Mouse (Mus musculus) macrophage (primary cell): ENCODE results near the gene Slc25a11. TPM values are rescaled to one million over a fixed set of nuclear protein-coding genes. Genes with fewer than 3 reads are reported as not detected.

Experiments used
- H3K27ac ChIP-seq: fragments of 350-480 bp; formaldehyde crosslinking; 2 replicates; pipeline ENCODE4 v1.9.0; 2021
- H3K36me3 ChIP-seq: fragments of 350-480 bp; formaldehyde crosslinking; 2 replicates; pipeline ENCODE4 v1.9.0; 2021; ENCODE audit errors: inconsistent target
- H3K4me3 ChIP-seq: fragments of 350-480 bp; formaldehyde crosslinking; 2 replicates; pipeline ENCODE4 v1.9.0; 2021; ENCODE audit errors: inconsistent target
- H3K79me2 ChIP-seq: fragments of 350-480 bp; formaldehyde crosslinking; 2 replicates; pipeline ENCODE4 v1.9.0; 2021; ENCODE audit errors: inconsistent target
- WGBS: methylation state at CpG from one replicate; pipeline ENCODE4 v1.1.7; 2026; ENCODE audit warnings: inconsistent platforms; ENCODE audit not compliant: missing documents; 5-methylcytosine and 5-hydroxymethylcytosine counted together
- polyA plus RNA-seq: library from polyadenylated mRNA; stranded (reverse); fragments of 250-400 nt; gene quantifications from 3 replicates; pipeline ENCODE4 v1.2.4, GENCODE M21; 2018; ENCODE audit warnings: inconsistent platforms

The Slc25a11 gene
- polyA plus RNA-seq, 1 experiment from 2014 or later = 53.0 TPM

GRCm38 (mm10) chr11:70658942-70659341, 11.7 kb upstream of the Slc25a11 start:
- Histone ChIP-seq H3K36me3 (peaks cover 8% of the 10 kb centered on the region; the same call in 1 of the 2 replicates), H3K4me3 (no peak overlapping the region), H3K27ac (no peak overlapping the region), H3K79me2 (peaks cover 3% of the 10 kb centered on the region; the same call in 1 of the 2 replicates)
- WGBS = 96% methylated on average over 8 of the region's 8 CpGs

GRCm38 (mm10) chr11:70658521-70658920, 11.2 kb upstream of the Slc25a11 start:
- Histone ChIP-seq H3K79me2 (peaks cover 7% of the 10 kb centered on the region), H3K27ac (no peak overlapping the region), H3K4me3 (no peak overlapping the region), H3K36me3 (peaks cover 6% of the 10 kb centered on the region; the same call in 1 of the 2 replicates)
- 86% methylated on average over 5 of the region's 5 CpGs for WGBS

GRCm38 (mm10) chr11:70657991-70658390, 10.7 kb upstream of the Slc25a11 start:
- no peak overlapping the region for H3K27ac ChIP-seq
- H3K4me3 ChIP-seq = no peak overlapping the region
- 93% methylated on average over 9 of the region's 9 CpGs for WGBS
- H3K79me2 ChIP-seq = peaks cover 12% of the 10 kb centered on the region
- H3K36me3 ChIP-seq = peaks cover 2% of the 10 kb centered on the region; the same call in 1 of the 2 replicates

DNA sequence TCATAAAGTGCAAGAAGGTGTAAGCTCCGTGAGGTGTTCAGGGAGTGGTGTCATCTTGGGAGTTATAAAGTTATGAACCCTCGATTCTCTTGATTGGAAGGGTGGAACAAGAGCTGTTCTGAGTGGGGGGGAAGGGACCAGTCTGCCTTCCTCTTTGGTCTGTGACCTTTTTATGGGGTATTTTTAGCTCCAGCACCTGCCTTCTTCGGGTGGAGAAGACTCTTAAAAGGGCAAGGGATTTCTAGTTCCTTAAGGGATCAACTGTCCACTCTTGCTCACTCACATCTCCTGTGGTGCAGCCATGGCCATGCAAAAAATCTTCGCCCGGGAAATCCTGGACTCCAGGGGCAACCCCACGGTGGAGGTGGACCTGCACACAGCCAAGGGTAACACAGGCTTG, 10.3 kb upstream of the Slc25a11 start:
- Histone ChIP-seq H3K4me3 (no peak overlapping the region), H3K79me2 (peaks cover 16% of the 10 kb centered on the region), H3K36me3 (peaks cover 3% of the 10 kb centered on the region; the same call in 1 of the 2 replicates), H3K27ac (no peak overlapping the region)
- WGBS = 76% methylated on average over 6 of the region's 6 CpGs

DNA sequence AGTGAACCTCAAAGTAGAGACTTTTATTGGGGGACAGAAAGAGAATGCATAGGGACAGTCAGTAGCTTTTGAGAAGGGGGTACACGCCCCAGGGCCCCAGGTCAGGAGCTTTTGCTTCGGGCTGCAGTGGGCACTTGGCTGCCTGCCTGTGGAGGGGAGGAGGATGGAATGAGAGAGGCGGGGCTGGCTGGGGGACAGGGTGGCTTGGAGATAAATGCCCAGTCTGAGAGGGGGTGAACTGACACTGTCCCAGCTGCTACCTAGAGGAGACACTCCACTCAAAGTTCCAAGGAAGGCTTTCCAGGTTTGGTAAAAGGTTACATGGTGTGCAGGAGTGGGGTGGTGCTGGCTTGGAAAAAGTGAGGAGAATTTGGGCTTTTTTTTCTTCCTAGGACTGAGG, 9.7 kb upstream of the Slc25a11 start, which contains the start of gene Eno3:
Gene Eno3 (plus strand): TSS at position 239 of the 400 bp plus-strand sequence.
- H3K4me3 ChIP-seq = peak within 1 kb of the TSS; percentile 47
- WGBS = 75% methylated on average over 3 of the region's 3 CpGs
- peak within 1 kb of the TSS; percentile 96 for H3K27ac ChIP-seq
- H3K36me3 ChIP-seq = peaks cover 9% of the 10 kb centered on the region; the same call in 1 of the 2 replicates
- H3K79me2 ChIP-seq = peaks cover 22% of the 10 kb centered on the region

DNA sequence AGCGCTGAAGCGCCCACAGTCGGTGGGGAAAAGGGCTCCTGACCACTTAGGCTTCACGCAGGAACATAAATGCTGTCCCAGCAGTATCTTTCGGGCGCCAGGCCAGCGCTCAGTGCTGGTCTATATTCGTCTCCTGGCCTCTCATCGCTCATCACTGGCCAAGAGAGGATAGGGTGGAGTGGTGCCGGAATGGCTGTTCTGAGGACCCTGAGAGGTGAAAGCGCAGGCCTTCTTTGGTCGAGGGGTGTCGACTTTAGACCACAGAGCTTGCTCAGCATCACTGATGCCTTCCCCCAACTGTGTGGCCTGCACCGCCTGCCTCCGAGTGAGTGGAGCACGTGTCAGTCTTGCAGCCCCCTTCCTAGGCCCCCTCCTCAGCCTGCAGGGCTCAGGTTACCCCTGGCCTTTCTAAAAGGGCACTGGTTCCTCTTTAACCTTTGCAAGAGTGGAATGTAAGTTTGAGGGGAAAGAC, 9.2 kb upstream of the Slc25a11 start:
- 63% methylated on average over 16 of the region's 16 CpGs for WGBS

DNA sequence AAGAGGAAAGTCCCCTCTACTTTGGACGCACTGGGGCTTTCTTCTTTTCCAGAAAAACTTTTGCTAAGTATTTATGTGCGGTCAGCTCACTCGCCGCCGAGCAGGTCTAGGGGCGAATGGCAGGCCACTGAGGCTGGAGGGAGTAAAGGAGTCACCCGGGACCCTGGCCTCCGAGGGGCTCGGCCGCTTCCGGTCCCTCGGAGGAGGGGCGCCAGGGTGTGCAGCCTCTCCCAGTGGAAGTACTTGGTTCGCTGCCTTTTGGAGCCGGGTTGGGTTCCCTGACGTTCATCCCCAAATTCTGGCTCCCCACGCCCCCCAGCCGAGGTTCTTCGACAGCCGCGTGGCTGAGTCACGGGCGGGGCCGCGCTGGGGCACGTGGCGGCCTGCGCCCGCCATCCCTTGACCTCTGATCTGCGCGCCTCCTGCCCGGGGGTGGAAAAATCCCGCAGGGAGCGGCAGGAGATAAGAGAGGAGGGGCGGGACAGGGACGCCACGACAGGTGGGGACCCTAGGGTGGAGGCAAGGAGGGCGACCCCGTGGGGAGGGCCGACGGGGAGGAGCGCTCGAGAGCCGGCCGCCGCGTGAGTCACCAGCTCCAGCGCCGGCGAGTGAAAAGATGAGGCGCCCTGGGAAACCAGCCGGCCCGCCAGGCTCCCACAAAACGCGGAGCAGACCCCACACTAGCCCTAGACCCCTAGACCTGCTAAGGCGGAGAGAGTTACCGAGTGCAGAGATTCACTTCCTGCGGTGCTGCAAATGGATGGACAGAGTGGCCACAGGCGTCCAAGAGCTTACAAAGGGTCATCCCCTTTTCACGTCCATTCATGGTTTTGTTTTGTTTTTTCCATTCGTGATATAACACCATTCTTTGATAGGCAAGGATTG, 8.5 kb upstream of the Slc25a11 start:
- H3K36me3 ChIP-seq = peaks cover 11% of the 10 kb centered on the region; the same call in 1 of the 2 replicates
- H3K27ac ChIP-seq = peak overlapping the region; percentile 96
- H3K4me3 ChIP-seq = peak overlapping the region; percentile 47
- H3K79me2 ChIP-seq = peaks cover 34% of the 10 kb centered on the region
- WGBS = 4% methylated on average over 61 of the region's 61 CpGs

More for the DNA sequence above, 9.2 kb upstream of the Slc25a11 start:
- Histone ChIP-seq H3K79me2 (peaks cover 27% of the 10 kb centered on the region), H3K36me3 (peaks cover 11% of the 10 kb centered on the region; the same call in 1 of the 2 replicates), H3K27ac (peak overlapping the region; percentile 96), H3K4me3 (peak overlapping the region; percentile 47)

DNA sequence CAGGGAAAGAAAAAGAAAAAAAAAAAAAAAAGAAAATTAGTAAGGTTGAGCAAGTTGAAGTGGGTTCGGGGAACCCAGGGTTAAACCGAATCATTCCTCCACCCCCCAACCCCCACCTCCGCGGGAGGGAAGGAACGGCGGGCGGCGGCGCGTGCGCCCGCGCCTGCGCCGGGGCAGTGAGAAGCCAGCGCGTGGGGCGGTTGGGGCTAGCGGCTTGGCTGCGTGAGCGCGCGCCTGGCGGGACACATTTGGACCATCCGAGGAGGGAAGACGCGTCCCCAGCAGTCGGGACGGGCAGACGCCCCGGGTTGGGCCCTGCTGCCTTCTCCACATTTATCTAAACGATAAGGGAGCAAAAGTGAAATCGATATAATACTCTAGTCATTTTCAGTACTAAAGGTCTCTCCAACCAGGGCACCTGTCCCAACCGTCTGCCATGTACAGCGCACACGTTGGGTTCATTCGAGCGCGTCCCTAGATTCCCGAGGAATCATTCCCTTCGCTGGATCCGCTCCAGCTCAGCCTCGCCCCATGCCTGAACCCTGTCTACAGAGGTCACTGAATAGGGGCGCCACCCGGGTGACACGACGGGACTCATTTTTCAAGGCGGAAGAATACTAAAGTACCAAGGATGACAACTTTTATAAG, 7.8 kb upstream of the Slc25a11 start:
- Histone ChIP-seq H3K4me3 (peak overlapping the region; percentile 79), H3K27ac (peak overlapping the region; percentile 96), H3K79me2 (peaks cover 41% of the 10 kb centered on the region), H3K36me3 (peaks cover 12% of the 10 kb centered on the region; the same call in 1 of the 2 replicates)
- WGBS = under 1% methylated on average over 45 of the region's 48 CpGs

GRCm38 (mm10) chr11:70654198-70654922, 7.1 kb upstream of the Slc25a11 start, which contains the start of gene Pfn1:
TSS of gene Pfn1 (minus strand) at chr11:70654644.
- peak within 1 kb of the TSS; percentile 96 for H3K27ac ChIP-seq
- peaks cover 48% of the 10 kb centered on the region for H3K79me2 ChIP-seq
- H3K36me3 ChIP-seq = peaks cover 19% of the 10 kb centered on the region; the same call in 1 of the 2 replicates
- whole genome bisulfite sequencing = under 1% methylated on average over 57 of the region's 61 CpGs
- H3K4me3 ChIP-seq = peak within 1 kb of the TSS; percentile 79

- under 1% methylated on average over 51 of the region's 63 CpGs for WGBS
- H3K27ac ChIP-seq = peak overlapping the region; percentile 96
- peaks cover 56% of the 10 kb centered on the region for H3K79me2 ChIP-seq
- H3K4me3 ChIP-seq = peak overlapping the region; percentile 79
- peaks cover 24% of the 10 kb centered on the region; the same call in 1 of the 2 replicates for H3K36me3 ChIP-seq
Measured at GRCm38 (mm10) chr11:70653345-70654197, 6.3 kb upstream of the Slc25a11 start.

DNA sequence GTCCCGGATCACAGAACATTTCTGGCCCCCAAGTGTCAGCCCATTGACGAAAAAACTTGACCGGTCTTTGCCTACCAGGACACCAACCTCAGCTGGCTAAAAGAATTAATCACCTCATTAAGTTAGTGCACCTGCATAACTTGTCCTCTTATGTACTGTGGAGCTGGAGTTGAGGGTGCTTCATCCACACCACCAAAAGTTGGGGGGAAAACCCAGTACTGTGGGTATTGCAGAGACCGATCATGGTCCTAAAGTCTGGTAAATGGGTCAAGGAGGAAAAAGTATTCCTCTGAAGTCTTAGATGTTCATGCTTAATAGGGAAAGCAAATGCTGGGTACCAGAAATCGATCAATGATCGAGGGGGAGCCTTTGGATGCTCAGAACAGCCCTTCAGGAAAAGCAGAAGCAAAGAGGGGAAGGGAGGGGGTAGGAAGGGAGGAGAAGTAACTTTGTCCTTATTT, 5.6 kb upstream of the Slc25a11 start:
- Histone ChIP-seq H3K27ac (peak overlapping the region; percentile 96), H3K36me3 (peaks cover 24% of the 10 kb centered on the region; the same call in 1 of the 2 replicates), H3K79me2 (peaks cover 63% of the 10 kb centered on the region), H3K4me3 (peak overlapping the region; percentile 79)
- WGBS = 14% methylated on average over 6 of the region's 6 CpGs

DNA sequence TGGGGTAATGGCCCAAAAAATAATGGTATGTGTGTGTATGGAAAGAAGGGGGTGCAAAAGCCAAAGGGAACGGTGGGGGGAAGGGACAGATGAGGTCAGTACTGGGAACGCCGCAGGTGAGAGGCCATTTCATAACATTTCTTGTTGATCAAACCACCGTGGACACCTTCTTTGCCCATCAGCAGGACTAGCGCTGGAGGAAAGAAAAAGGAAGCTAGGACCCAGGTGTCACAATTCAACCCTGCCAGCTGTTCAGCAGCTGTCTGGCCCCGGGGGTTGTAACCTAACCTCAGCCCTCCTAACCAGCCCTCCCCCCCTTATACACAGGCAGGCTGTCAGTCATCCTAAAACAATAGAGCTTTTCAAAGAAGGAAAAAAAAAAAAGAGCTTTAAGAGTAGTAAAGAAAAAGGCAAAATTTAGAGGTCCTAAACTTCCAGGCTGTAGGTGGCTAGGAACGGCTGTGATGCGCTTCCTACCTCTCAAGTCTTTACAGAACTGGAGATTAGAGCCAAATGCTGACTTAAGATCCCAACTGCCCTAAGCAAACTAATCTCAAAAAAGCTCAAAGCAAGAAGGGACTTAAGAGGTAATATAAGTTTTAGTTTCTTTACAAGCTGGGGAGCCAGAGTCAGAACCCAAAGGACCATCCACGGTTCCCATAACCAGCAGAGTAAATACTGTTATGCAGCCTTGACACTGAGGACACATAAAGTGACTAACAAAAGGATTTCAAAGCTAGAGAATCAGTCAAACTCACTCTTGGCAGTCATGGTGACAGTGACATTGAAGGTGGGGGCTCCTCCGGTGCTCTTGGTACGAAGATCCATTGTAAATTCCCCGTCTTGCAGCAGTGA, 5.0 kb upstream of the Slc25a11 start:
- peaks cover 24% of the 10 kb centered on the region; the same call in 1 of the 2 replicates for H3K36me3 ChIP-seq
- peak overlapping the region; percentile 79 for H3K4me3 ChIP-seq
- WGBS = 24% methylated on average over 12 of the region's 12 CpGs

More for the DNA sequence above, 5.0 kb upstream of the Slc25a11 start:
- peak overlapping the region; percentile 96 for H3K27ac ChIP-seq
- peaks cover 68% of the 10 kb centered on the region for H3K79me2 ChIP-seq
